Mouse (Mus musculus): ENCODE data around the gene Tifa. TPM values are rescaled to one million over a fixed set of nuclear protein-coding genes. Genes with fewer than 3 reads are reported as not detected.

The Tifa gene
- total RNA-seq, 1 experiment, result not detected

DNA sequence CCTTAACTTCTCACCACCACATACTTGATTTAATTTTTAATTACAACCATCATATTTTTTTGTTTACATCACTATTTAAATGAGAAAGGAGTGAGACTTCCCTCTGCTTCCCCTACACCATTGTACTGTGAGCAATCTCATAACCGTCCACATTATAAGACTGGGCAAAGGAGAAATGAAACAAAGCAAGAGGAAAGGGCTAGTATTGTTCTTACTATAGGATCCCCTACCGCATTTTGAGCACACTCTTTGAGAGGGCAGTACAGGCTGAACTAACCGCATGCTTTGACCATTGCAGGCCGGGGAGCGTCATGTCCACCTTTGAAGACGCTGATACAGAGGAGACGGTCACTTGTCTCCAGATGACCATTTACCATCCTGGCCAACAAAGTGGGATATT lies 6.7 kb downstream of the Tifa start:
- no peak overlapping the region for H3K4me3 ChIP-seq (ENCODE audit: insufficient read depth in 1 of 2, low read depth in 1 of 2, low read length in 2 of 2, poor library complexity in 1 of 2, severe bottlenecking in 1 of 2)
- TF ChIP-seq HCFC1 (IDR thresholded peaks at IDR 0.05; ENCODE audit: borderline replicate concordance, insufficient read depth, low read length) (no peak), ZC3H11A (IDR thresholded peaks at IDR 0.05; ENCODE audit: borderline replicate concordance, low read depth, low read length) (no peak), CHD2 (IDR thresholded peaks at IDR 0.05; ENCODE audit: low read depth, low read length) (no peak), MAFK (IDR thresholded peaks at IDR 0.05; ENCODE audit: insufficient read depth, low read depth, low read length) (no peak), ZNF384 (IDR thresholded peaks at IDR 0.05; ENCODE audit: low read depth, low read length) (no peak)
- in situ Hi-C loops (cut with MboI; ENCODE audit: low sequenced_read_pairs in 2 of 2, unreplicated experiment in 2 of 2), result no loop called here
- no peaks in the 10 kb centered on the region for H3K4me1 ChIP-seq (ENCODE audit: control insufficient read depth in 2 of 2, insufficient read depth in 2 of 2, low read length in 2 of 2, poor library complexity in 1 of 2)
- H3K36me3 ChIP-seq (ENCODE audit: control insufficient read depth, insufficient read depth, low read length, poor library complexity, severe bottlenecking), result no peaks in the 10 kb centered on the region
- H3K9me3 ChIP-seq (ENCODE audit: control insufficient read depth, insufficient read depth, low read depth, low read length), result no peaks in the 10 kb centered on the region
- no peak overlapping the region for H3K9ac ChIP-seq (ENCODE audit: insufficient read depth, low read depth, low read length, poor library complexity, severe bottlenecking)
- no peak for DNase-seq (ENCODE audit: low read depth, low spot score)
- H3K27ac ChIP-seq (ENCODE audit: insufficient read depth, low read depth, low read length, poor library complexity, severe bottlenecking), result no peak overlapping the region

DNA sequence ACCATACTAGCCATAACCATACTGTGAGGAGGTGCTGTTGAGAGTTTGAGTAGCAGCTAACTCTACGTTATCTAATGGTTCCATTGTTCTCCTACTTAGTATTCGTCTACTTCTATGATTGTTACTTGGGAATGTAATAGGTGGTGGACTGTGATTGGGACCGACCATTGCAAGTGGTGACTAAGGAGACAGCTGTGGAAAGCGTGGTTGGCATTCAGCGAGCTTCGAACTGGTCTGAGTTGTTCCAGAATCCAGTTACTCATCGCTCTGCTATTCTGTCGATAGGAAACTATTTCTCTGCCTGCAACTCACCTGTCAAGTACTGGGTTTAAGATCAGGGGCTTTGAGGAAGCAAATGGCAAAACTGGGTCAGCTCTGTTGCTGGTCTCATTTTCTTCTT lies 11.6 kb downstream of the Tifa start:
- no peak for DNase-seq (ENCODE audit: low read depth, low spot score)
- TF ChIP-seq CHD2 (IDR thresholded peaks at IDR 0.05; ENCODE audit: low read depth, low read length) (no peak), MAFK (IDR thresholded peaks at IDR 0.05; ENCODE audit: insufficient read depth, low read depth, low read length) (no peak)
- Histone ChIP-seq H3K9ac (ENCODE audit: insufficient read depth, low read depth, low read length, poor library complexity, severe bottlenecking) (no peak overlapping the region), H3K36me3 (ENCODE audit: control insufficient read depth, insufficient read depth, low read length, poor library complexity, severe bottlenecking) (0 out of 2 replicates have a peak, but pooled peaks cover under 1% of the 10 kb centered on the region), H3K27ac (ENCODE audit: insufficient read depth, low read depth, low read length, poor library complexity, severe bottlenecking) (no peak overlapping the region), H3K4me3 (ENCODE audit: insufficient read depth in 1 of 2, low read depth in 1 of 2, low read length in 2 of 2, poor library complexity in 1 of 2, severe bottlenecking in 1 of 2) (no peak overlapping the region), H3K9me3 (ENCODE audit: control insufficient read depth, insufficient read depth, low read depth, low read length) (no peaks in the 10 kb centered on the region), H3K4me1 (ENCODE audit: control insufficient read depth in 2 of 2, insufficient read depth in 2 of 2, low read length in 2 of 2, poor library complexity in 1 of 2) (no peaks in the 10 kb centered on the region)
- in situ Hi-C loops (cut with MboI; ENCODE audit: low sequenced_read_pairs in 2 of 2, unreplicated experiment in 2 of 2), result no loop called here

- no peak for TF ChIP-seq ZC3H11A (IDR thresholded peaks at IDR 0.05; ENCODE audit: borderline replicate concordance, low read depth, low read length)
- TF ChIP-seq MAFK (IDR thresholded peaks at IDR 0.05; ENCODE audit: insufficient read depth, low read depth, low read length), result no peak
- TF ChIP-seq ZNF384 (IDR thresholded peaks at IDR 0.05; ENCODE audit: low read depth, low read length), result no peak
- no peak for TF ChIP-seq HCFC1 (IDR thresholded peaks at IDR 0.05; ENCODE audit: borderline replicate concordance, insufficient read depth, low read length)
- no peak for TF ChIP-seq CHD2 (IDR thresholded peaks at IDR 0.05; ENCODE audit: low read depth, low read length)
- H3K36me3 ChIP-seq (ENCODE audit: control insufficient read depth, insufficient read depth, low read length, poor library complexity, severe bottlenecking), result peaks cover 6% of the 10 kb centered on the region; the same call in 1 of the 2 replicates
- H3K9ac ChIP-seq (ENCODE audit: insufficient read depth, low read depth, low read length, poor library complexity, severe bottlenecking), result no peak overlapping the region
- H3K4me1 ChIP-seq (ENCODE audit: control insufficient read depth in 2 of 2, insufficient read depth in 2 of 2, low read length in 2 of 2, poor library complexity in 1 of 2), result no peaks in the 10 kb centered on the region
- H3K27ac ChIP-seq (ENCODE audit: insufficient read depth, low read depth, low read length, poor library complexity, severe bottlenecking), result no peak overlapping the region
- H3K9me3 ChIP-seq (ENCODE audit: control insufficient read depth, insufficient read depth, low read depth, low read length), result no peaks in the 10 kb centered on the region
- in situ Hi-C loops (cut with MboI; ENCODE audit: low sequenced_read_pairs in 2 of 2, unreplicated experiment in 2 of 2), result no loop called here
- no peak for DNase-seq (ENCODE audit: low read depth, low spot score)
- H3K4me3 ChIP-seq (ENCODE audit: insufficient read depth in 1 of 2, low read depth in 1 of 2, low read length in 2 of 2, poor library complexity in 1 of 2, severe bottlenecking in 1 of 2), result no peak overlapping the region
Measured at GRCm38 (mm10) chr3:127802814-127803213, 13.2 kb downstream of the Tifa start.

GRCm38 (mm10) chr3:127804439-127804838 lies 14.8 kb downstream of the Tifa start:
- Histone ChIP-seq H3K4me3 (ENCODE audit: insufficient read depth in 1 of 2, low read depth in 1 of 2, low read length in 2 of 2, poor library complexity in 1 of 2, severe bottlenecking in 1 of 2) (no peak overlapping the region), H3K27ac (ENCODE audit: insufficient read depth, low read depth, low read length, poor library complexity, severe bottlenecking) (no peak overlapping the region), H3K4me1 (ENCODE audit: control insufficient read depth in 2 of 2, insufficient read depth in 2 of 2, low read length in 2 of 2, poor library complexity in 1 of 2) (no peaks in the 10 kb centered on the region), H3K9me3 (ENCODE audit: control insufficient read depth, insufficient read depth, low read depth, low read length) (no peaks in the 10 kb centered on the region), H3K9ac (ENCODE audit: insufficient read depth, low read depth, low read length, poor library complexity, severe bottlenecking) (no peak overlapping the region), H3K36me3 (ENCODE audit: control insufficient read depth, insufficient read depth, low read length, poor library complexity, severe bottlenecking) (peaks cover 19% of the 10 kb centered on the region)
- TF ChIP-seq MAFK (IDR thresholded peaks at IDR 0.05; ENCODE audit: insufficient read depth, low read depth, low read length) (no peak), ZC3H11A (IDR thresholded peaks at IDR 0.05; ENCODE audit: borderline replicate concordance, low read depth, low read length) (no peak), CHD2 (IDR thresholded peaks at IDR 0.05; ENCODE audit: low read depth, low read length) (no peak), ZNF384 (IDR thresholded peaks at IDR 0.05; ENCODE audit: low read depth, low read length) (no peak), HCFC1 (IDR thresholded peaks at IDR 0.05; ENCODE audit: borderline replicate concordance, insufficient read depth, low read length) (no peak)
- in situ Hi-C loops (cut with MboI; ENCODE audit: low sequenced_read_pairs in 2 of 2, unreplicated experiment in 2 of 2), result no loop called here
- no peak for DNase-seq (ENCODE audit: low read depth, low spot score)

GRCm38 (mm10) chr3:127805071-127805470 lies 15.5 kb downstream of the Tifa start:
- Histone ChIP-seq H3K9ac (ENCODE audit: insufficient read depth, low read depth, low read length, poor library complexity, severe bottlenecking) (no peak overlapping the region), H3K4me1 (ENCODE audit: control insufficient read depth in 2 of 2, insufficient read depth in 2 of 2, low read length in 2 of 2, poor library complexity in 1 of 2) (no peaks in the 10 kb centered on the region), H3K9me3 (ENCODE audit: control insufficient read depth, insufficient read depth, low read depth, low read length) (no peaks in the 10 kb centered on the region), H3K27ac (ENCODE audit: insufficient read depth, low read depth, low read length, poor library complexity, severe bottlenecking) (no peak overlapping the region), H3K36me3 (ENCODE audit: control insufficient read depth, insufficient read depth, low read length, poor library complexity, severe bottlenecking) (peaks cover 20% of the 10 kb centered on the region), H3K4me3 (ENCODE audit: insufficient read depth in 1 of 2, low read depth in 1 of 2, low read length in 2 of 2, poor library complexity in 1 of 2, severe bottlenecking in 1 of 2) (no peak overlapping the region)
- in situ Hi-C loops (cut with MboI; ENCODE audit: low sequenced_read_pairs in 2 of 2, unreplicated experiment in 2 of 2), result no loop called here
- TF ChIP-seq CHD2 (IDR thresholded peaks at IDR 0.05; ENCODE audit: low read depth, low read length) (no peak), HCFC1 (IDR thresholded peaks at IDR 0.05; ENCODE audit: borderline replicate concordance, insufficient read depth, low read length) (no peak), ZNF384 (IDR thresholded peaks at IDR 0.05; ENCODE audit: low read depth, low read length) (no peak), MAFK (IDR thresholded peaks at IDR 0.05; ENCODE audit: insufficient read depth, low read depth, low read length) (no peak), ZC3H11A (IDR thresholded peaks at IDR 0.05; ENCODE audit: borderline replicate concordance, low read depth, low read length) (no peak)
- DNase-seq (ENCODE audit: low read depth, low spot score), result no peak

All from ES-E14 (cell line).